Mouse (Mus musculus) forebrain, embryonic 10.5 days (tissue): ENCODE data around the gene Arl13a. TPM values are rescaled to one million over a fixed set of nuclear protein-coding genes. Genes with fewer than 3 reads are reported as not detected.

Source experiments
- DNase-seq: peaks from one replicate; pipeline ENCODE4 v3.0.0-alpha.2; 2017; ENCODE audit warnings: low spot score; ENCODE audit errors: extremely low spot score
- H3K27ac ChIP-seq: fragments of 300-500 bp; sonication (generic); 2 replicates; pipeline ENCODE4 v1.5.1; 2016; ENCODE audit warnings: mild to moderate bottlenecking
- H3K27me3 ChIP-seq: fragments of 300-500 bp; sonication (generic); 2 replicates; pipeline ENCODE4 v1.6.1; 2016; ENCODE audit warnings: mild to moderate bottlenecking; ENCODE audit not compliant: poor library complexity, severe bottlenecking
- H3K36me3 ChIP-seq: fragments of 300-500 bp; sonication (generic); replicated peaks from 2 replicates; pipeline ENCODE4 v1.6.1; 2016; ENCODE audit warnings: mild to moderate bottlenecking, moderate library complexity
- H3K4me1 ChIP-seq: fragments of 300-500 bp; sonication (generic); 2 replicates; pipeline ENCODE4 v1.6.1; 2016
- H3K4me3 ChIP-seq: fragments of 300-500 bp; sonication (generic); 2 replicates; pipeline ENCODE4 v1.5.1; 2016; ENCODE audit warnings: mild to moderate bottlenecking, moderate library complexity
- H3K9me3 ChIP-seq: fragments of 300-500 bp; sonication (generic); 2 replicates; pipeline ENCODE4 v1.6.1; 2016; ENCODE audit warnings: mild to moderate bottlenecking, moderate library complexity
- WGBS: fragments of 180-500 bp; shearing (Covaris S2); methylation state at CpG from one replicate; pipeline ENCODE4 v1.1.7; 2016; 5-methylcytosine and 5-hydroxymethylcytosine counted together
- polyA plus RNA-seq: library from polyadenylated mRNA; unstranded; fragments of >200 nt; fragmentation: Nextera tagmentation; extraction: Ambion mirVana; gene quantifications from 2 replicates; pipeline ENCODE4 v1.2.1, GENCODE M21; 2016

Gene Arl13a
- polyA plus RNA-seq, 1 experiment from 2014 or later: not detected

- no peaks in the 10 kb centered on the region for H3K36me3 ChIP-seq
- H3K27ac ChIP-seq: no peak overlapping the region
- peaks cover 55% of the 10 kb centered on the region for H3K27me3 ChIP-seq
- no peaks in the 10 kb centered on the region for H3K4me1 ChIP-seq
- DNase-seq: no peak
- H3K9me3 ChIP-seq: no peaks in the 10 kb centered on the region
- no peak overlapping the region for H3K4me3 ChIP-seq
- 54% methylated on average over 4 of the region's 4 CpGs for WGBS
Observed at GRCm38 (mm10) chrX:134218161-134218560, 30.9 kb downstream of the Arl13a start.

DNA sequence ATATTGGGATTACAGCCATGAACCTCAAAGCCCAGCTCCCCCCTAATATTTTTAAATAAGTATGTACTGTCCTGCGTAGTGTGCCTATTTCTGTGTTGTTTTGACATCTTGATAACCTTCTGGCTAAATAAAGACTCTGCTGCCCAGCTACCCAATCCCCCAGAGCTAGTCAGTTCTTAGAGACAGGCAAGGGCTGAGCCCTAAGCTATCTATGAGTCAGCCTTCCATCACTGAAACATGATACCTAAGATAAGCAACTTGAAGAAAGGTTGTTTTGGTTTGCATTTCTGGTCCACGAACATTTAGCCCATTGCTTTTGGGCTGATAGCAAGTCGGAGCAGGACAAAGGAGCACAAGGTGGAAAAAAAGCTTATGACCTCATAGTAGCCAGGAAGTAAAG is 33.3 kb downstream of the Arl13a start:
- WGBS: 74% methylated on average over 3 of the region's 3 CpGs

GRCm38 (mm10) chrX:134221856-134222255 is 34.6 kb downstream of the Arl13a start, which contains the start of gene Nox1:
Gene Nox1 (minus strand): TSS chrX:134221956.
- peaks cover 59% of the 10 kb centered on the region for H3K27me3 ChIP-seq
- H3K4me3 ChIP-seq: no peak within 1 kb of the TSS
- no peaks in the 10 kb centered on the region for H3K9me3 ChIP-seq
- no peaks in the 10 kb centered on the region for H3K4me1 ChIP-seq
- H3K36me3 ChIP-seq: no peaks in the 10 kb centered on the region
- 53% methylated on average over 4 of the region's 4 CpGs for WGBS
- H3K27ac ChIP-seq: no peak within 1 kb of the TSS
- no peak for DNase-seq

More for the DNA sequence above, 33.3 kb downstream of the Arl13a start:
- Histone ChIP-seq H3K4me3 (no peak overlapping the region), H3K27me3 (peaks cover 59% of the 10 kb centered on the region), H3K36me3 (no peaks in the 10 kb centered on the region), H3K4me1 (no peaks in the 10 kb centered on the region), H3K9me3 (no peaks in the 10 kb centered on the region), H3K27ac (no peak overlapping the region)
- DNase-seq: no peak

DNA sequence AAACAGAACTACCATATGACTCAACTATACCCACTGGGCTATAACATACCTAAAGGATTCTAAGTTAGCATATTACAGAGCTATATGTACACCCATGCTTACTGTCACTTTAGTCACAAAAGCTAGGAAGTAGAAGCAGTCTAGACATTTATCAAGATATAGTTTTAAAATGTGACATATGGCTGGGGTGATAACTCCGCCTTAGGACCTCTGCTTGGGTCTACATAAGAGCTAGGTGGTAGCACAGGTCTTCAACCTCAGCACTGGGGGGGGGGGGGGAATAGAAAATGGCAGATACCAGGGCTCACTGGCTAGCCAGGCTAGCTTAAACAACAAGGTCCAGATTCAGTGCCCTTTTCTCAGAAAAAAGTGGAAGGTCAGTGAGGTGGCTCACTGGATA is 45.7 kb downstream of the Arl13a start:
- no peak overlapping the region for H3K4me3 ChIP-seq
- H3K4me1 ChIP-seq: no peaks in the 10 kb centered on the region
- H3K9me3 ChIP-seq: no peaks in the 10 kb centered on the region
- H3K36me3 ChIP-seq: no peaks in the 10 kb centered on the region
- no peak overlapping the region for H3K27ac ChIP-seq
- 95% methylated on average over 1 of the region's 1 CpGs for WGBS
- no peak for DNase-seq
- no peaks in the 10 kb centered on the region for H3K27me3 ChIP-seq

- no peak for DNase-seq
- Histone ChIP-seq H3K36me3 (0 out of 2 replicates have a peak, but pooled peaks cover 9% of the 10 kb centered on the region), H3K27ac (no peak overlapping the region), H3K4me1 (no peaks in the 10 kb centered on the region), H3K4me3 (no peak overlapping the region), H3K27me3 (peaks cover 15% of the 10 kb centered on the region), H3K9me3 (no peaks in the 10 kb centered on the region)
- WGBS: 94% methylated on average over 10 of the region's 10 CpGs
Observed at GRCm38 (mm10) chrX:134238266-134238665, 51.0 kb downstream of the Arl13a start.

DNA sequence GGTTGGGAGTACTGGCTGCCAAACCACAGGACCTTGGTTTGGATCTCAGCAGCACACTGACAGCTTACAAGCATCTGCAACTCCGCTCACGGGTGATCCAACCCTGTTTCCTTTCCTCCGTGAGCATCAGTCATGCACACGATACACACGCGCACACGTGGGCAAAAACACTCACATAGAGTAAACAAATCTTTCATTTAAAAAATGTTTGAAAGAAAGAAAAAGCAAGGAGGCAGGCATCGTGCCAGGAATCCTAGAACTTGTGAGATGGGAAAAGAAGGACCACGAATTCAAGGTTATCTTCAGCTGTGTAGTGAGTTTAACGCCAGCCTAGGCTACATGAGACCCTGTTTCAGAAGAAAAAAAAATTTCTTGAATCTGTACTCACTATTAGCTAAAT is 58.6 kb downstream of the Arl13a start:
- no peaks in the 10 kb centered on the region for H3K9me3 ChIP-seq
- H3K27ac ChIP-seq: no peak overlapping the region
- H3K36me3 ChIP-seq: 0 out of 2 replicates have a peak, but pooled peaks cover 4% of the 10 kb centered on the region
- WGBS: 92% methylated on average over 10 of the region's 10 CpGs
- no peaks in the 10 kb centered on the region for H3K4me1 ChIP-seq
- no peak for DNase-seq
- H3K4me3 ChIP-seq: no peak overlapping the region
- H3K27me3 ChIP-seq: peaks cover 13% of the 10 kb centered on the region

DNA sequence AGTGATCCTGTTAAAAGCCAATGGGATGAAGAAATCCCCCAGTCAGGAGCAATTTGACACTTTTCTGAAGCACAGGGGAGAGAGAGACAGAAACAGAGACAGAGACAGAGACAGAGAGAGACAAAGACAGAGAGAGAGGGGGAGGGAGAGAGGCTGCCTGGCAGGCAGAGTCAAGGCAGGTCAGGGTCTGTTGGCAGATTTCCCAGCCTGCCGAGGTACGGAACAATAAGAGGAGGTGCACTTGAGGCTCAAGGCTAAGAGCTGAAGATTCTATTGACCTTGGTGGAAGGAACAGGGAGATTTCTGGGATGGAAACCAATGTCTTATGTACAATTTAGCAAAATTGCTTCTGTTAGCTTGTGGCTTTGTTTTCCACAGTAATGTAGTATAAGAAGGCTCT is 60.9 kb downstream of the Arl13a start:
- Histone ChIP-seq H3K27ac (no peak overlapping the region), H3K9me3 (no peaks in the 10 kb centered on the region), H3K4me3 (no peak overlapping the region), H3K36me3 (no peaks in the 10 kb centered on the region), H3K27me3 (peaks cover 4% of the 10 kb centered on the region; the same call in 1 of the 2 replicates), H3K4me1 (no peaks in the 10 kb centered on the region)
- no peak for DNase-seq
- WGBS: 84% methylated on average over 2 of the region's 2 CpGs

Other genes with a start within 250 kb of the Arl13a start
- gene Sytl4, start 205.7 kb upstream of the Arl13a start, polyA plus RNA-seq: 0.77 and 0.86 TPM in 2 replicates
- 69.0 and 70.1 TPM in 2 replicates for gene Cstf2, start 128.3 kb upstream of the Arl13a start, polyA plus RNA-seq
- 0.11 TPM in 1 of 2 replicates, not detected in the other for gene Xkrx, start 25.4 kb upstream of the Arl13a start, polyA plus RNA-seq
- 0.10 TPM in 1 of 2 replicates, not detected in the other for gene Nox1, start 34.5 kb downstream of the Arl13a start, polyA plus RNA-seq
- gene Trmt2b, start 89.5 kb downstream of the Arl13a start, polyA plus RNA-seq: 9.2 and 9.6 TPM in 2 replicates
- 6.1 and 8.5 TPM in 2 replicates for gene Tmem35a, start 107.7 kb downstream of the Arl13a start, polyA plus RNA-seq
- 33.4 and 40.4 TPM in 2 replicates for gene Cenpi, start 120.6 kb downstream of the Arl13a start, polyA plus RNA-seq
- gene Drp2, start 217.1 kb downstream of the Arl13a start, polyA plus RNA-seq: 1.7 TPM in 2 replicates